Mouse (Mus musculus): Measurements from ENCODE around the gene Sult1a1. TPM values are rescaled to one million over a fixed set of nuclear protein-coding genes. Genes with fewer than 3 reads are reported as not detected.
A peak's percentile ranks its signal among the peaks of the same experiment; 100 is the strongest.
"Not testable (repeated sequence)": the region's sequence is repeated elsewhere in the genome, so short reads cannot be mapped to it uniquely, and the experiment has no call there.

Sult1a1 gene
- polyA plus RNA-seq, 1 experiment from 2014 or later: 1.4 TPM

DNA sequence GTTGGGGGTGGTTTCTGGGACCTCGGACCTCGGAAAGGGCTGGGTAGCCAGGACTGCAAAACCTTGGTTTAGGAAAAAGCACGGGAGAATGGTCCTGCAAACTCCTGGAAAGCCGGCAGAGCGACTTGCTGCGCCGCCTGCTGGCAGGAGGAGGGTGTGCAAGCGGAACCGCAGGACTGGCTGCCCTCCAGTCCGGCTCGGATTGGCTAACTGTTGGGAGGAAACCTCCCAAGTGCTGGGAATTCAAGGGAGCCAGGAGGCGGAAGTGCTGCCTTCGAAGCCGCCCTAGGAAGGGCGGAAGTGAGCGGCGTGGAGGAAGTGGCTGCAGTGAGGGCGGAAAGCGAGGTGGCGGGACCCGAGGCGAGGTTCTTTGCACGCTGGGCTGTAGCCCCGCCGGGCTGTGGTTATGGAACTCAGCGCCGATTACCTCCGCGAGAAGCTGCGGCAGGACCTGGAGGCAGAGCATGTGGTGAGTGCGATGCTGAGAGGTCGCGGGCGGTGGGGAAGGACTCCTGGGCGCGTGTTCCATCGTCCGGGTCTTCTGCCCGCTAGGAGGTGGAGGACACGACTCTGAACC lies 19.5 kb upstream of the Sult1a1 start, which contains the start of gene Slx1b:
Gene Slx1b, minus strand, starts transcription at position 154 of the 577 bp plus-strand sequence.
- peak; percentile 99 for ATAC-seq (ENCODE audit: low FRiP score)
- WGBS: under 1% methylated on average over 40 of the region's 40 CpGs
- Histone ChIP-seq H3K36me3 (peaks cover 45% of the 10 kb centered on the region), H3K27ac (peak within 1 kb of the TSS; percentile 94), H3K9me3 (replicated peaks) (no peaks in the 10 kb centered on the region), H3K9ac (peak within 1 kb of the TSS; percentile 84), H3K27me3 (no peaks in the 10 kb centered on the region), H3K4me2 (replicated peaks) (peak within 1 kb of the TSS; percentile 81), H3K4me3 (peak within 1 kb of the TSS; percentile 79), H3K4me1 (peaks cover 27% of the 10 kb centered on the region)

DNA sequence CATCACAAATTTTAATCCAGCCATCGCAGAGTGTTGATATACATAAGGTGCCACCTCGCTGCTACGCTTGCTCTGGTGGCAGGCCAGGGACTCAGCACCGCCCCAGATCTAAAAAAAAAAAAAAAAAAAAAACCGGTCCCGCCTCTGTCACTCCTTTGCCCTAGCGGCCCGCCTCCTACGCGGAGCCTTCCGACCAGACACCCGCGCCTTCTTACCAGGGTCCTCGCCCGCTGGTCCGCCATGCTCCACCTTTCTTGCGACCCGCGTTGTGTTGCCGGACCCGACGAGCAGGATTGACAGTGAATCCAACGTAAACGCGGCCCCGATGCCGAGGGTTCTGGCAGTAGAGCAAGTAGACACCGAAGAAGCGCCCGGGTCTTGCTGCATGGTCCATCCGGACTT lies 19.0 kb upstream of the Sult1a1 start, which contains the start of gene Bola2:
Gene Bola2, plus strand, starts transcription at position 192 of the 402 bp plus-strand sequence.
- Histone ChIP-seq H3K4me2 (replicated peaks) (peak within 1 kb of the TSS; percentile 81), H3K9me3 (replicated peaks) (no peaks in the 10 kb centered on the region), H3K9ac (peak within 1 kb of the TSS; percentile 84), H3K36me3 (peaks cover 42% of the 10 kb centered on the region), H3K27me3 (no peaks in the 10 kb centered on the region), H3K4me1 (peaks cover 27% of the 10 kb centered on the region), H3K4me3 (peak within 1 kb of the TSS; percentile 79), H3K27ac (peak within 1 kb of the TSS; percentile 94)
- under 1% methylated on average over 31 of the region's 31 CpGs for WGBS
- peak; percentile 67 for ATAC-seq (ENCODE audit: low FRiP score)

DNA sequence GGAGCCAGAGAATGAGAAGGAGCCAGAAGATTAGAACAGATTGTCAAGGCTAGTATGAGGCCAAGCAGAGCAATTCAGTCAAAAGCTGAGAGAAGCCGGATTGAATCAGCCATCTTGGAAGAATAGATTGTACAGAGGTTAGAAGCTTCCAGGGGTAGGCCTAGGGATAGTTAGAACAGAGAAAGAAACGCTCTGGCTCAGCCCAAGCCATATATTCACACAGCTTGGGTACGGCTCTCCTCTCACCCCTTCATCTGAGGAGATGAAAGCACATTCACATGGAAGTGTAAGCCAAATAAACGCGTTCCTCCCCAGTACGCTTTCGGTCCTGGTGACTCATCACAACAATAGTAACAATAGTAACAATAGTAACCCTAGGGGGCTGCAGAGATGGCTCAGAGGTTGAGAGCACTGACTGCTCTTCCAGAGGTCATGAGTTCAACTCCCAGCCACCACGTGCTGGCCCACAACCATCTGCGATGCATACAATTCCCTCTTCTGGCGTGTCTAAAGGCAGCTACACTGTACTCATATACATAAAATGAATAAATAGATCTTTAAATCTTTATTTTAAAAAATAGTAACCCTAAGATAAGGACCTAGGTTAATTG lies 18.3 kb upstream of the Sult1a1 start:
- no peak for ATAC-seq (ENCODE audit: low FRiP score)
- Histone ChIP-seq H3K36me3 (peaks cover 41% of the 10 kb centered on the region), H3K4me3 (peak overlapping the region; percentile 79), H3K9me3 (replicated peaks) (no peaks in the 10 kb centered on the region), H3K27me3 (no peaks in the 10 kb centered on the region), H3K9ac (peak overlapping the region; percentile 84), H3K4me1 (peaks cover 24% of the 10 kb centered on the region), H3K4me2 (replicated peaks) (peak overlapping the region; percentile 81), H3K27ac (no peak overlapping the region)
- WGBS: 26% methylated on average over 10 of the region's 10 CpGs

DNA sequence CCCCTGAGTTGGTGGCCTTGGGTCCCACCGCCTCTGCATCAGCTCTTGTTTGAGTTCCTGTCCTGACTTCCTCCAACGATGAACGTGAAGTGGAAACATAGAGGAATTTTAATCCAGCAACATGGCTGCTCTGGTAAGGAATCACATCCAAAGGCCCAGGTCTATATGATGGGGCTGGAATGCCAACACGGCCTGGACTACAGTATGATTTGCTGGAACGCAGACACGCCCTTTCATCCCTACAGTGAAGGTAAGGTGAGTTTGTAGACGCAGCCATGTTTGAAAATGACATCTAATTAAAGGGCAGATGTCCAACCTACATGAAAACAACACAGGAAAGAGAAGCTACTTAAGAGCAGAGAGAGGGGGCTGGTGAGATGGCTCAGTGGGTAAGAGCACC lies 17.5 kb upstream of the Sult1a1 start:
- H3K27me3 ChIP-seq: no peaks in the 10 kb centered on the region
- H3K36me3 ChIP-seq: peaks cover 34% of the 10 kb centered on the region
- no peak overlapping the region for H3K27ac ChIP-seq
- 89% methylated on average over 7 of the region's 7 CpGs for WGBS
- no peak for ATAC-seq (ENCODE audit: low FRiP score)
- no peak overlapping the region for H3K4me3 ChIP-seq
- H3K4me2 ChIP-seq (replicated peaks): no peak overlapping the region
- peaks cover 24% of the 10 kb centered on the region for H3K4me1 ChIP-seq
- H3K9ac ChIP-seq: no peak overlapping the region
- H3K9me3 ChIP-seq (replicated peaks): no peaks in the 10 kb centered on the region

DNA sequence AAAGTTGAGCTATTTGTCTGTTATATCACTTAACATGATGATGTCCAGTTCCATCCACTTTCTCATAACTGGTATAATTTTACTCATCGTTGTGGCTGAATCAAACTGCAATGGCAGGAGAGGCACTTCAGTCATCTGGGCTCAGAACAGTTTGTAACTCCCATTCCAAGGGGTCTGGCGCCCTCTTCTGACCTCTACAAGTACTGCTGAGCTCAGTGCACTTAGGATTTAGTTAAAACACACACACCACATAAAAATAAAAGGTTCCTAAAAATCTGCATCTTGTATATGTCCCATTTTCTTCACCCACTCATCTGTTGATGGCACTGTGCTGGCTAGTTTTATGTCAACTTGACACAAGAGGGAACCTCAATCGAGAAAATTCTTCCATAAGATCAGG lies 17.0 kb upstream of the Sult1a1 start:
- H3K4me1 ChIP-seq: peaks cover 24% of the 10 kb centered on the region
- H3K4me3 ChIP-seq: no peak overlapping the region
- H3K36me3 ChIP-seq: peaks cover 31% of the 10 kb centered on the region
- 43% methylated on average over 3 of the region's 3 CpGs for WGBS
- no peak for ATAC-seq (ENCODE audit: low FRiP score)
- H3K4me2 ChIP-seq (replicated peaks): no peak overlapping the region
- H3K9ac ChIP-seq: no peak overlapping the region
- H3K27me3 ChIP-seq: no peaks in the 10 kb centered on the region
- no peak overlapping the region for H3K27ac ChIP-seq
- H3K9me3 ChIP-seq (replicated peaks): no peaks in the 10 kb centered on the region

DNA sequence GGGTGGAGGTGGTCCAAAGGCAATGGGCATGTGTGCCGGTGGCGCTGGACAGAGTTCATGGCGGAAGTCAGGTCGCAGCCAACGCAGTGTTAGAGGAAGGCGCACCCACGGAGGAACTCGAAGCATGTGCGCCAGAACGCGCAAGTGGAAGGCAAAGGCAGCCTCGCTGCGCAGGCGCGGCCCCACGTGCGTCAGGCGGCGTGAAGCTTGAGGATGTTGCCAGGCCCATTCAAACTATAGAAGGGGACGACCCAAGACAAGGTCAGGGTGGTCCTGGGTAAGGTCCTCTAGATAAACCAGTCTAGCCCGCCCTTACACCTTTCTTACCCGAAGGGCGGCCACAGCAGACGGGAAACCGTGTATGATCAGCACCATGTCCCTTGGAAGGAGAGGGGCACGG lies 16.2 kb upstream of the Sult1a1 start:
- Histone ChIP-seq H3K9ac (no peak overlapping the region), H3K27me3 (no peaks in the 10 kb centered on the region), H3K36me3 (peaks cover 26% of the 10 kb centered on the region), H3K4me2 (replicated peaks) (no peak overlapping the region), H3K9me3 (replicated peaks) (no peaks in the 10 kb centered on the region), H3K4me3 (no peak overlapping the region), H3K27ac (no peak overlapping the region), H3K4me1 (peaks cover 22% of the 10 kb centered on the region)
- WGBS: 95% methylated on average over 26 of the region's 26 CpGs
- no peak for ATAC-seq (ENCODE audit: low FRiP score)

DNA sequence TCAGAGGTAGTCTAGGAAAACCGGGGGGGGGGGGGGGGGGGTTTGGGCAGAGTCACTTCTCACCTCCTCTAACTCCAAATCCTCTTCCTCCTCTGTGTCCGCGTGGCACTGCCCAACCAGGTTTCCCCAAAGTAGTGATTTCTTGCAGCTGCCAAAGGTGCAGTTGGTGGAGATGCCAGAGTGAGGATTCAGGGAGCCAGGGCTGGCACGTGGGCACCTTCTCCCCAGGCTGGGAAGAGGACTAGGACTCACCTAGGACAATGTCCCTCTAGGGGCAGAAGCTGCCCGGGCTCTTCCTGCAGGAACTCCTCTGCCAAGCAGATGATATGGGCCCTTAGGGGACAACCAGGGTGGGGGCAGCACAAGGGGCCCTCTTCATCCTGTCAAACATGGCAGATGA lies 15.4 kb upstream of the Sult1a1 start:
- H3K4me1 ChIP-seq: peaks cover 15% of the 10 kb centered on the region
- H3K27ac ChIP-seq: no peak overlapping the region
- H3K9me3 ChIP-seq (replicated peaks): no peaks in the 10 kb centered on the region
- no peak overlapping the region for H3K4me3 ChIP-seq
- H3K9ac ChIP-seq: no peak overlapping the region
- peaks cover 26% of the 10 kb centered on the region for H3K36me3 ChIP-seq
- H3K4me2 ChIP-seq (replicated peaks): no peak overlapping the region
- no peak for ATAC-seq (ENCODE audit: low FRiP score)
- 79% methylated on average over 5 of the region's 5 CpGs for WGBS
- no peaks in the 10 kb centered on the region for H3K27me3 ChIP-seq

DNA sequence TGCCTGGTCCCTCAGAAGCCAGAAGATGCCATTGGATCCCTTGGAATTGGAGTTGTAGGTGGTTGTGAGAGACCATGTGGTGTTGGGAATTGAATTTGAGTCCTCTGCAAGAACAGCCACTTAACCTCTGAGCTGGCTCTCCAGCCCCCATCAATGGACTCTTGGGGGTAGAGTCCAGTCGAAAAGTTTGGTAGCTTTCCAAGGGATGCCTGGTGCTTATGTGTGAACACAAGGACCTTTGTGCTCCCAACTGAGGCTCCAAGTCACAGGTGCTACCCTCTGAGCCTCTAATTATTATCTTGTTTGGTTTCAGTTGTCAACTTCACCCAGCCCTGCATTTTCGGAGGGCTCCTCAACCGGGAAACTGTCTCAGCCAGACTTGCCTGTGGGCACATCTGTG lies 14.5 kb upstream of the Sult1a1 start:
- ATAC-seq (ENCODE audit: low FRiP score): no peak
- no peak overlapping the region for H3K4me2 ChIP-seq (replicated peaks)
- H3K4me3 ChIP-seq: no peak overlapping the region
- WGBS: 88% methylated on average over 3 of the region's 3 CpGs
- H3K9ac ChIP-seq: no peak overlapping the region
- H3K36me3 ChIP-seq: peaks cover 26% of the 10 kb centered on the region
- H3K27ac ChIP-seq: no peak overlapping the region
- no peaks in the 10 kb centered on the region for H3K27me3 ChIP-seq
- peaks cover 11% of the 10 kb centered on the region for H3K4me1 ChIP-seq
- H3K9me3 ChIP-seq (replicated peaks): no peaks in the 10 kb centered on the region

DNA sequence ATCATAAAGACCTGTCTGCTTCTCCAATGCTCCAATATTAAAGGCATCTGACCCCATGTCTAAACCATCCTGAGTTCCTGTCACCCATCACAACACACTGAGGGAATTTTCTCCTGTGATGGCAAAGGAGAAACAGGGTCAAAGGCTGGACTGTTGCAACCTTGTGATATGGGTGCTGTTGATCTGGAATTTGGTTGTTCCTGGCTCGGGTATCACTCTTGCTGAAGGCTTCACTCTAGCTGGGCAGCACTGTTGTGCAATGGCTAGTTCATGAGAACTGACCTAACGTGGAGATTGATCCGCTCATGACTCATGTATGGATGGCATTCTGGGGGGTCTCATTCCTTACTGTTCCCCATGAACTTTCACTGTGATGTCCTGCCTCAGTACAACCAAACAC lies 12.8 kb upstream of the Sult1a1 start:
- no peaks in the 10 kb centered on the region for H3K27me3 ChIP-seq
- H3K9ac ChIP-seq: no peak overlapping the region
- H3K4me2 ChIP-seq (replicated peaks): no peak overlapping the region
- no peak for ATAC-seq (ENCODE audit: low FRiP score)
- H3K27ac ChIP-seq: no peak overlapping the region
- peaks cover 5% of the 10 kb centered on the region for H3K4me1 ChIP-seq
- no peaks in the 10 kb centered on the region for H3K9me3 ChIP-seq (replicated peaks)
- H3K36me3 ChIP-seq: peaks cover 26% of the 10 kb centered on the region
- WGBS: 83% methylated on average over 3 of the region's 3 CpGs
- no peak overlapping the region for H3K4me3 ChIP-seq

DNA sequence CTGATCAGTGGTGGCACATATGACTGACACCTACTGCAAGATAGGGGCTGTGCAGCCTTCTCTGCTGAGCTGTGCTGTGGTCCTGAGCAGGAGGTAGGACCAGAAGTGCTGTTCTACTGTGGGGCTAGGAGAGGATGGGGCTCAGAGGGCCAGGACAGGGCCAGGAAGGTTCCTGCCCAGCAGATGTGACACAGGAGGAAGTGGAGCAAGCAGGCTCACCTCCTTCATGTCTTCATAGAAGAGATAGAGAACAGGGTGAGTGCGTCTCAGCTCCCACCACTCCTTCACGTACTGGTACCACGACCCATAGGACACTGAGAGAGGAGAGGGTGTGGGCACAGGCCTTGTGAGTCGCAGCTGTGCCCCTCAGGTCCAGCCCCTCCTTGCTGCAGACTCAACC lies 11.9 kb upstream of the Sult1a1 start:
- not testable (repeated sequence) for ATAC-seq (ENCODE audit: low FRiP score); H3K4me3 ChIP-seq
- 73% methylated on average over 4 of the region's 4 CpGs for WGBS

DNA sequence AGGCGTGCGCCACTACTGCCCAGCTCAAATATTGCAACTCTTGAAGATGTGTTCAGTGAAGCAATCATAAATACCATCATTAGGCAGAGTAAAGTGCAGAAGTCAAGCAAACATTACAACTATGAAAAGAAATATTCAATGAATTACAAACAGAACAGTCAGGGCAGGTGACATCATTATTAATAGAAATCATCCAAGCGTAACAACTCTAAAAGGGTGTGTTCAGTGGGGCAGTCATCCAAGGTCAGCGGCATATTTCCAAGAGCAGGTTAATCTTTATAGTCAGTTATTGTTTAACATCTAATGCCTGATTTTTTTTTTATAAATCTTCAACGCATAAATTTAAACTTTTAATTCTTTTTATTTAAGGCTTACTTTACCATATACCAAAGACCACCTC lies 5.0 kb upstream of the Sult1a1 start:
- WGBS: 95% methylated on average over 5 of the region's 5 CpGs
- no peaks in the 10 kb centered on the region for H3K4me1 ChIP-seq
- H3K9ac ChIP-seq: no peak overlapping the region
- ATAC-seq (ENCODE audit: low FRiP score): no peak
- no peak overlapping the region for H3K4me2 ChIP-seq (replicated peaks)
- H3K9me3 ChIP-seq (replicated peaks): no peaks in the 10 kb centered on the region
- no peaks in the 10 kb centered on the region for H3K27me3 ChIP-seq
- H3K36me3 ChIP-seq: peaks cover 5% of the 10 kb centered on the region; the same call in 1 of the 2 replicates
- H3K4me3 ChIP-seq: no peak overlapping the region
- no peak overlapping the region for H3K27ac ChIP-seq

More for the DNA sequence above, 11.9 kb upstream of the Sult1a1 start:
- not testable (repeated sequence) for H3K27me3 ChIP-seq; H3K4me2 ChIP-seq (replicated peaks); H3K4me1 ChIP-seq; H3K27ac ChIP-seq; H3K9me3 ChIP-seq (replicated peaks); H3K9ac ChIP-seq
- H3K36me3 ChIP-seq: peaks cover 26% of the 10 kb centered on the region

DNA sequence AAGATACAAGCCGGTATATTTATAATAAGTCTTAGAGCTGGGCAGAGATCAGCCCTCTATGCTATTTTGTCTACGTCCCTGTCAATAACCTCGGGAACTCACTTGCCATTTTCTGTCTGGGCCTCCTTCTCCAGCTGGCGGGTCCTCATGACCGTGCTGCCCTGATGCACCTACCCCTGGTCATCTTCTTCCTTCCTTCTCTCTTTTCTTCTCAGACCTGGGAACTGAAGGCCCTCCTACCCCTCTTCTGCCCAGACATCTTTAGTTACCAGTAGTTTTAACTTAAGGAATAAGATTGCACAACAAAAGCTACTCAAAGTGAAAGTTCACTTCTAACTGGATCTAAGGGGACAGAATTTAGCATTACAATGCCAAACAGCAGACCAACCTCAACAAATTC lies 3.5 kb upstream of the Sult1a1 start:
- Histone ChIP-seq H3K4me1 (no peaks in the 10 kb centered on the region), H3K4me3 (no peak overlapping the region), H3K9ac (no peak overlapping the region), H3K36me3 (peaks cover 10% of the 10 kb centered on the region; the same call in 1 of the 2 replicates), H3K4me2 (replicated peaks) (no peak overlapping the region), H3K27ac (no peak overlapping the region), H3K27me3 (no peaks in the 10 kb centered on the region), H3K9me3 (replicated peaks) (no peaks in the 10 kb centered on the region)
- 93% methylated on average over 5 of the region's 5 CpGs for WGBS
- no peak for ATAC-seq (ENCODE audit: low FRiP score)

All from hindbrain, embryonic 12.5 days (tissue).